Mouse (Mus musculus) forebrain, postnatal 0 days (tissue): ENCODE results near the gene Fbp1. TPM values are rescaled to one million over a fixed set of nuclear protein-coding genes. Genes with fewer than 3 reads are reported as not detected.
"Not testable (repeated sequence)": the region's sequence is repeated elsewhere in the genome, so short reads cannot be mapped to it uniquely, and the experiment has no call there.

Experiments used
- ATAC-seq: fragments of 200-750 bp; cut with Nextera tagmentation; 2 replicates; pipeline ENCODE4 v1.8.0; 2017; ENCODE audit warnings: mild to moderate bottlenecking, moderate library complexity
- DNase-seq: peaks from one replicate; pipeline ENCODE4 v3.0.0-alpha.2; 2015
- H3K27ac ChIP-seq: fragments of 300-500 bp; sonication (generic); 2 replicates; pipeline ENCODE4 v1.5.1; 2014; ENCODE audit warnings: low read depth, mild to moderate bottlenecking, antibody characterized with exemption, low read length, moderate library complexity, mixed read lengths
- H3K27me3 ChIP-seq: fragments of 300-500 bp; sonication (generic); 2 replicates; pipeline ENCODE4 v1.6.1; 2014; ENCODE audit warnings: mild to moderate bottlenecking, low read length, mixed read lengths; ENCODE audit not compliant: insufficient read depth
- H3K36me3 ChIP-seq: fragments of 300-500 bp; sonication (generic); 2 replicates; pipeline ENCODE4 v1.6.1; 2014; ENCODE audit warnings: mild to moderate bottlenecking, moderate library complexity; ENCODE audit not compliant: insufficient read depth
- H3K4me1 ChIP-seq: fragments of 300-500 bp; sonication (generic); 2 replicates; pipeline ENCODE4 v1.6.1; 2014; ENCODE audit warnings: antibody characterized with exemption; ENCODE audit not compliant: insufficient read depth
- H3K4me2 ChIP-seq: fragments of 300-500 bp; sonication (generic); 2 replicates; pipeline ENCODE4 v1.6.1; 2014; ENCODE audit warnings: low read depth, mild to moderate bottlenecking, moderate library complexity
- H3K4me3 ChIP-seq: fragments of 300-500 bp; sonication (generic); 2 replicates; pipeline ENCODE4 v1.5.1; 2014; ENCODE audit warnings: low read depth, low read length, mixed read lengths
- H3K9ac ChIP-seq: fragments of 300-500 bp; sonication (generic); 2 replicates; pipeline ENCODE4 v1.6.1; 2014; ENCODE audit warnings: mild to moderate bottlenecking
- H3K9me3 ChIP-seq: fragments of 300-500 bp; sonication (generic); 2 replicates; pipeline ENCODE4 v1.6.1; 2016; ENCODE audit warnings: low read length
- CTCF ChIP-seq: sonication (generic); IDR thresholded peaks from 2 replicates; pipeline ENCODE4 v1.5.1; 2016; ENCODE audit warnings: antibody characterized with exemption, control low read depth, low read depth
- WGBS: fragments of 180-500 bp; shearing (Covaris S2); extraction: QIAGEN DNeasy Blood & Tissue Kit; methylation state at CpG from one replicate; pipeline ENCODE4 v1.1.7; 2014; 5-methylcytosine and 5-hydroxymethylcytosine counted together
- polyA plus RNA-seq: library from polyadenylated mRNA; unstranded; fragments of >200 nt; fragmentation: Nextera tagmentation; extraction: Ambion mirVana; gene quantifications from 2 replicates; pipeline ENCODE4 v1.2.1, GENCODE M21; 2015
- total RNA-seq: library from RNA; depleted of rRNA; stranded (reverse); fragments of >200 nt; gene quantifications from 2 replicates; pipeline ENCODE4 v1.2.3, GENCODE M21; 2014; rRNA removed

Fbp1 gene
- total RNA-seq: 0.15 TPM in 1 of 2 replicates, not detected in the other
- 0.21 and 0.45 TPM in 2 replicates for polyA plus RNA-seq

DNA sequence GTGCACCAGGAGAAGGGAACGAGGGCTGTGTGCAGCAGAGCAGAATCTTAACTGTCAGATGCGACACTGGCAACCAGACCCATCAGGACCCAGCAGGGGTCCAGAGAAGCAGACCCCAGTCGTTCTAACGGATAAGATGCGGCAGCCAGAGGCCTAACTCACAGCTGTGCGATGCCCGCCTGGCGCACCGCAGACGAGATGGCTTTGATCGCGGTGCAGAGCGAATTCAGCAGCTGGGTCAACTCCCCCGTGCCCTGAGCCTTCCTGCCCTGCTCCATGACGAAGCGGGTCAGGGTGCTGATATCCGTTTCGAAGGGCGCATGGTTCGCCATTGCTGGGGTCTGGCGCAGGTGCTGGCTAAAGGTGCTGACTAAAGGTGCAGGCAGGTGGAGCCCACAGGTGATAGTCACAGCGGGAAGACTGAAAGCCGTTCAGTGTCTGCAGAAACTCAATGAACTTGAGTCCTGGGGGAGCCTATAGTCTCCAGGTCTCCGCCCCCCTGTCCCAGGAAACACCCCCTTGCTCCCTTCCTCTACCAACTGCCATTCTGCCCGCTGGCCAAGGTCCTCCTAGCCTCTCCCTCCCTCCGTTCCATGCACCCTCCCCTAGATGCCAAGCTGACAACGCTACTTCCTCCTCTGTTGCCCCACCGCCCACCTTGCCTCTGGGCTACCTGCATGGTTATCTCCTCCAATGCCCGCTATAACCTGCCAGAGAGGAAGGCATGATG, at the start of gene Fbp1:
Gene Fbp1, minus strand, starts transcription at position 571 of the 730 bp plus-strand sequence.
- no peaks in the 10 kb centered on the region for H3K36me3 ChIP-seq
- H3K4me1 ChIP-seq: no peaks in the 10 kb centered on the region
- ATAC-seq (peak; percentile 48), DNase-seq (no peak)
- H3K27me3 ChIP-seq: peaks cover 16% of the 10 kb centered on the region; the same call in 1 of the 2 replicates
- no peak within 1 kb of the TSS for H3K9ac ChIP-seq
- TF ChIP-seq CTCF: no peak
- H3K4me2 ChIP-seq: peak within 1 kb of the TSS; percentile 34
- 8% methylated on average over 29 of the region's 29 CpGs for WGBS
- no peak within 1 kb of the TSS for H3K27ac ChIP-seq
- H3K4me3 ChIP-seq: peak within 1 kb of the TSS; percentile 6
- no peaks in the 10 kb centered on the region for H3K9me3 ChIP-seq

DNA sequence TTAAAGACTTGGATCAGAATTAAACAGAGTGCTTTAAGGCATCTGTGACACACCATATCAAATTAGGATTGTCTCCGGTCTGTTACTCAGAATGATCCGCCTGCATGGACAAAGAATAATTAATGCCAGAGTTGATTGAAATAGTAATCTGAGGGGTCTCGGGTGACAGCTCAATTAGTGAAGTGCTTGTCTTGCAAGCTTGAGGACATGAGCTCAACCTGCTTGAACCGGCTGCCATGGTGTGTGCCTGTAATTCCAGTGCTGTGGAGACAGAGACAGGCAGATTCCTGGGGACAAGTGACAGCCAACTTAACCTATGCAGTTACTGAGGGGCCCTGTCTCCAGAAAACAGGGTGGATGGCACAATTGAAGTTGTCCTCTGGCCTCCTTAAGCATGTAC, 44.4 kb upstream of the Fbp1 start:
- 58% methylated on average over 4 of the region's 4 CpGs for WGBS
- TF ChIP-seq CTCF: no peak
- no peaks in the 10 kb centered on the region for H3K9me3 ChIP-seq
- ATAC-seq: no peak
- no peaks in the 10 kb centered on the region for H3K4me1 ChIP-seq
- DNase-seq: no peak
- H3K9ac ChIP-seq: no peak overlapping the region
- no peaks in the 10 kb centered on the region for H3K27me3 ChIP-seq
- no peaks in the 10 kb centered on the region for H3K36me3 ChIP-seq
- no peak overlapping the region for H3K4me2 ChIP-seq
- no peak overlapping the region for H3K4me3 ChIP-seq
- H3K27ac ChIP-seq: no peak overlapping the region

DNA sequence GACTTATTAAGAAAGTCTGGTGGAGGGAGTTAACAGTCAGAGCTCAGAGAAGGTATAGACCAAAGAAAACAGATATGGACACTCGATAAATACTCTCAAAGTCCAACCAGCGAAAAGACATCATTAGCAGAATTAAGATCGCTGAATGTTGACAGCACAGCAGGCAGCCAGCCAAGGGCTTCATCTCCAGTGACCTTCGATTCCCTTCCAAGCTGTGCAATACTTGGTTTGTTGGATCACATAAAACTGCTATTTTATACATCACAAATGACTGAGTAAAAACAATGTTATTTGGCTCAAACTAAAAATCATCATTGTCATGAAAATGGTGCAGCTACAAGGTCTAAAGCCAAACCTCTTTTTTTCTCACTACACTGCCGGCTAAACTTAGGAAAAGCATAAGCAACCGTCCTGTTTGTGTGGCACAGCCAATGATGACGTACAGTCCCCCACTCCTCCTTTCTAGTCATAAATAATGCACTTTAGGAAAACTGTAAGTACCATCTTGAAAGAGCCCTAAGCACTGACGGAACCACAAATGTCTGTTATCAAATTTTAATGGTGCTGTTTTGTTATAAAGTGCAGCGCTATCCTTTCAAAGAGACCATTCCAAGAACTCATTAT, 41.8 kb upstream of the Fbp1 start:
- H3K9me3 ChIP-seq: no peaks in the 10 kb centered on the region
- no peak overlapping the region for H3K27ac ChIP-seq
- TF ChIP-seq CTCF: no peak
- 35% methylated on average over 9 of the region's 9 CpGs for WGBS
- H3K4me3 ChIP-seq: no peak overlapping the region
- no peak overlapping the region for H3K9ac ChIP-seq
- no peaks in the 10 kb centered on the region for H3K36me3 ChIP-seq
- no peak for ATAC-seq
- no peak overlapping the region for H3K4me2 ChIP-seq
- no peaks in the 10 kb centered on the region for H3K4me1 ChIP-seq
- DNase-seq: no peak
- no peaks in the 10 kb centered on the region for H3K27me3 ChIP-seq

DNA sequence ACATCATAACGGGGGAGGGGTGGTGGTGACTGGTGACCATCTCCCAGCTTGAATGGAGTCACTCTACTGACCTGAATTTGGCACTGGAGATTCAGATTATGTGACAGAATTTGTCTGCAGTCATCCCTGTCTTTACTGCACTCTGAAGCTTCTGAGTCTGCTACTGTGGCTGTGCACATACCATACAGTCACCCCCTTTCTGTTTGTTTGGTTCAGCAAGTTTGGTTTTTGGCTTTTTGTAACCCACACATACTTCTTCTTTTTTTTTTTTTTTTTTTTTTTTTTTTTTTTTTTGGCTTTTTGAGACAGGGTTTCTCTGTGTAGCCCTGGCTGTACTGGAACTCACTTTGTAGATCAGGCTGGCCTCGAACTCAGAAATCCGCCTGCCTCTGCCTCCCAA, 41.1 kb upstream of the Fbp1 start:
- not testable (repeated sequence) for H3K9me3 ChIP-seq, H3K4me3 ChIP-seq, H3K27ac ChIP-seq, H3K4me1 ChIP-seq, ATAC-seq, H3K27me3 ChIP-seq, H3K9ac ChIP-seq, H3K36me3 ChIP-seq, H3K4me2 ChIP-seq, DNase-seq
- WGBS: 98% methylated on average over 3 of the region's 3 CpGs

DNA sequence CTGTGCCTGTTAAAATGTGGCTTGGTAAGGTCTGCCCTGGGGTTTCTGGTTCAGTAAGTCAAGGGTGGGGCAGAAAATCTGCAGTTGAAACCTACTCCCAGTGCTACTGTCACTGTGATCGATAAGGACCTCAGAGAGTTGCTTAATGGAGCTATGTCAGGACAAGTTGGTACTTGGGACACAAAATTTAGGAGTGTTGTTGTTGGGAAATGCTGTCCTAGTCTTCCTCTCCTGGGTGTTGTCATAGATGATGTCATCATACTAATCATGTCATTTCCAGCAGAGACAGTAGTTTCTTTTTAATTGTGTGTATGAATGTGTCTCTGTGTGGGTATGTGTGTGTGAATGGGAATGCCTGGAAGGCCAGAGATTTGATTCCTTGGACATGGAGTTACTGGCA, 39.4 kb upstream of the Fbp1 start:
- no peaks in the 10 kb centered on the region for H3K27me3 ChIP-seq
- WGBS: 97% methylated on average over 1 of the region's 1 CpGs
- DNase-seq: no peak
- H3K9ac ChIP-seq: no peak overlapping the region
- H3K4me3 ChIP-seq: no peak overlapping the region
- TF ChIP-seq CTCF: no peak
- no peaks in the 10 kb centered on the region for H3K9me3 ChIP-seq
- no peaks in the 10 kb centered on the region for H3K4me1 ChIP-seq
- H3K4me2 ChIP-seq: no peak overlapping the region
- H3K27ac ChIP-seq: no peak overlapping the region
- no peak for ATAC-seq
- no peaks in the 10 kb centered on the region for H3K36me3 ChIP-seq

DNA sequence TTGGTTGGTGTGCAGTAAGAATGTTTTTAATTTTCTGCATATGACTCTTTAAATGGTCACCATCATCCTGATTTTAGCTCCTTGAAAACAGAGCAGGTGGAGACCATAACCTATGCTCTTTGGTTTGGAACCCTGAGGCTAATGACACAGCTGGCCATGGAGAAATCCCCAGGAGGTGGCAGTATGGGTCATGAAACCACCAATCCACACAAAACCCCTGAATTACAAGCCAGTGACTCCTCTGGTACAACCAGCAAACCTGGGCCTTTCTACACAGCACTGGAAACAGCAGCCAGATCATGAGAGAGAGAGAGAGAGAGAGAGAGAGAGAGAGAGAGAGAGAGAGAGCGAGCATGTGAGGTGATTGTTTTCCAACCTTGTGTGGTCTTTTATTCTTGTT, 38.4 kb upstream of the Fbp1 start:
- Histone ChIP-seq H3K4me1 (no peaks in the 10 kb centered on the region), H3K9me3 (no peaks in the 10 kb centered on the region), H3K4me3 (no peak overlapping the region), H3K9ac (no peak overlapping the region), H3K27ac (no peak overlapping the region), H3K27me3 (no peaks in the 10 kb centered on the region), H3K4me2 (no peak overlapping the region), H3K36me3 (no peaks in the 10 kb centered on the region)
- ATAC-seq (peak; percentile 60; the same call in 1 of the 2 replicates), DNase-seq (peak; percentile 46)
- WGBS: 60% methylated on average over 1 of the region's 1 CpGs
- TF ChIP-seq CTCF: peak; percentile 67

DNA sequence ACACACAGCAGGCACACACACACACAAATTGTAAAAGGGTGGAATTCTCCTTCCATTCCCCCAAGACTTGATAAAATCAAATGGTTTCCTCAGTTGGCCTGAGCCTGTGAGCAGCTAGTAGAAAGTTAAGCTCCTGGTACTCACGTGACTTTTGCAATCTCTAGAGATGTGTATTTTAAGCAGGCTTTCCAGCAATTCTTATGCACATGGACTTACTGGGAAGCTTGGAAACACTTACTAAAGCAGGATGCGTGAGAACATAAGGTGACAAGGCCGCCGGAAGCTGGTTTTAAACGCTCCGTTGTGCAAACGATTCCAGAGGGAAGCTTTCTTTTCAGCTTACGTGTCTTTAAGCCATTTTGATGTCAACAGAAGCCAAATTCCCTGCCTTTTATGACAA, 35.1 kb upstream of the Fbp1 start:
- no peak overlapping the region for H3K27ac ChIP-seq
- no peaks in the 10 kb centered on the region for H3K4me1 ChIP-seq
- no peak overlapping the region for H3K4me2 ChIP-seq
- H3K27me3 ChIP-seq: no peaks in the 10 kb centered on the region
- H3K9ac ChIP-seq: no peak overlapping the region
- H3K36me3 ChIP-seq: no peaks in the 10 kb centered on the region
- ATAC-seq (peak; percentile 30; the same call in 1 of the 2 replicates), DNase-seq (no peak)
- WGBS: 58% methylated on average over 8 of the region's 8 CpGs
- no peak overlapping the region for H3K4me3 ChIP-seq
- H3K9me3 ChIP-seq: no peaks in the 10 kb centered on the region
- no peak for TF ChIP-seq CTCF
